Mouse (Mus musculus): ENCODE data around the gene Map3k12.

The Map3k12 gene

GRCm38 (mm10) chr15:102505073-102505769, 11.6 kb downstream of the Map3k12 start:
- H3K4me1 ChIP-seq (replicated peaks; ENCODE audit: low read depth, low read length): peaks cover 90% of the 10 kb centered on the region
- TF ChIP-seq CTCF (conservative IDR thresholded peaks at IDR 0.05; ENCODE audit: low read length): no peak
- no peak for TF ChIP-seq NANOG (IDR thresholded peaks at IDR 0.05; ENCODE audit: borderline replicate concordance, low read length)
- no peak for TF ChIP-seq POU5F1 (IDR thresholded peaks at IDR 0.05; ENCODE audit: borderline replicate concordance, low read length)
- no peaks in the 10 kb centered on the region for H3K27me3 ChIP-seq (ENCODE audit: insufficient read depth, low read length)
- no peaks in the 10 kb centered on the region for H3K9me3 ChIP-seq (ENCODE audit: low read length)
- no peak overlapping the region for H3K4me3 ChIP-seq (replicated peaks; ENCODE audit: low read length)
- peaks cover 86% of the 10 kb centered on the region for H3K36me3 ChIP-seq (ENCODE audit: insufficient read depth, low read length)

- H3K4me3 ChIP-seq (replicated peaks; ENCODE audit: low read length): no peak overlapping the region
- TF ChIP-seq POU5F1 (IDR thresholded peaks at IDR 0.05; ENCODE audit: borderline replicate concordance, low read length) (no peak), NANOG (IDR thresholded peaks at IDR 0.05; ENCODE audit: borderline replicate concordance, low read length) (no peak), CTCF (conservative IDR thresholded peaks at IDR 0.05; ENCODE audit: low read length) (no peak)
Measured at GRCm38 (mm10) chr15:102503924-102504782, 12.7 kb downstream of the Map3k12 start.

GRCm38 (mm10) chr15:102503447-102503846, 13.4 kb downstream of the Map3k12 start, which contains the start of gene Gm10337:
Gm10337 (plus strand) TSS chr15:102503722.
- peaks cover 97% of the 10 kb centered on the region for H3K36me3 ChIP-seq (ENCODE audit: insufficient read depth, low read length)
- no peak for TF ChIP-seq CTCF (conservative IDR thresholded peaks at IDR 0.05; ENCODE audit: low read length)

More at GRCm38 (mm10) chr15:102503924-102504782, 12.7 kb downstream of the Map3k12 start:
- Histone ChIP-seq H3K36me3 (ENCODE audit: insufficient read depth, low read length) (peaks cover 97% of the 10 kb centered on the region), H3K4me1 (replicated peaks; ENCODE audit: low read depth, low read length) (peaks cover 85% of the 10 kb centered on the region), H3K9me3 (ENCODE audit: low read length) (no peaks in the 10 kb centered on the region), H3K27me3 (ENCODE audit: insufficient read depth, low read length) (no peaks in the 10 kb centered on the region)

GRCm38 (mm10) chr15:102502254-102502840, 14.5 kb downstream of the Map3k12 start:
- Histone ChIP-seq H3K4me1 (replicated peaks; ENCODE audit: low read depth, low read length) (peaks cover 77% of the 10 kb centered on the region), H3K27me3 (ENCODE audit: insufficient read depth, low read length) (no peaks in the 10 kb centered on the region), H3K36me3 (ENCODE audit: insufficient read depth, low read length) (peaks cover 98% of the 10 kb centered on the region), H3K9me3 (ENCODE audit: low read length) (no peaks in the 10 kb centered on the region), H3K4me3 (replicated peaks; ENCODE audit: low read length) (no peak overlapping the region)
- TF ChIP-seq POU5F1 (IDR thresholded peaks at IDR 0.05; ENCODE audit: borderline replicate concordance, low read length) (no peak), CTCF (conservative IDR thresholded peaks at IDR 0.05; ENCODE audit: low read length) (no peak), NANOG (IDR thresholded peaks at IDR 0.05; ENCODE audit: borderline replicate concordance, low read length) (no peak)

More at GRCm38 (mm10) chr15:102503447-102503846, 13.4 kb downstream of the Map3k12 start, which contains the start of gene Gm10337:
- Histone ChIP-seq H3K4me1 (replicated peaks; ENCODE audit: low read depth, low read length) (peaks cover 81% of the 10 kb centered on the region), H3K4me3 (replicated peaks; ENCODE audit: low read length) (no peak within 1 kb of the TSS), H3K27me3 (ENCODE audit: insufficient read depth, low read length) (no peaks in the 10 kb centered on the region), H3K9me3 (ENCODE audit: low read length) (no peaks in the 10 kb centered on the region)

- H3K4me1 ChIP-seq (replicated peaks; ENCODE audit: low read depth, low read length): peaks cover 70% of the 10 kb centered on the region
- TF ChIP-seq NANOG (IDR thresholded peaks at IDR 0.05; ENCODE audit: borderline replicate concordance, low read length): no peak
- H3K27me3 ChIP-seq (ENCODE audit: insufficient read depth, low read length): no peaks in the 10 kb centered on the region
- H3K9me3 ChIP-seq (ENCODE audit: low read length): no peaks in the 10 kb centered on the region
- H3K36me3 ChIP-seq (ENCODE audit: insufficient read depth, low read length): peaks cover 100% of the 10 kb centered on the region
- no peak overlapping the region for H3K4me3 ChIP-seq (replicated peaks; ENCODE audit: low read length)
Measured at GRCm38 (mm10) chr15:102501084-102501814, 15.6 kb downstream of the Map3k12 start.

- Histone ChIP-seq H3K4me3 (replicated peaks; ENCODE audit: low read length) (no peak overlapping the region), H3K36me3 (ENCODE audit: insufficient read depth, low read length) (peaks cover 100% of the 10 kb centered on the region), H3K27me3 (ENCODE audit: insufficient read depth, low read length) (no peaks in the 10 kb centered on the region), H3K9me3 (ENCODE audit: low read length) (no peaks in the 10 kb centered on the region), H3K4me1 (replicated peaks; ENCODE audit: low read depth, low read length) (peaks cover 63% of the 10 kb centered on the region)
- TF ChIP-seq POU5F1 (IDR thresholded peaks at IDR 0.05; ENCODE audit: borderline replicate concordance, low read length): no peak
- no peak for TF ChIP-seq CTCF (conservative IDR thresholded peaks at IDR 0.05; ENCODE audit: low read length)
- no peak for TF ChIP-seq NANOG (IDR thresholded peaks at IDR 0.05; ENCODE audit: borderline replicate concordance, low read length)
Measured at GRCm38 (mm10) chr15:102500479-102500878, 16.4 kb downstream of the Map3k12 start.

- no peak overlapping the region for H3K4me3 ChIP-seq (replicated peaks; ENCODE audit: low read length)
- peaks cover 57% of the 10 kb centered on the region for H3K4me1 ChIP-seq (replicated peaks; ENCODE audit: low read depth, low read length)
- TF ChIP-seq POU5F1 (IDR thresholded peaks at IDR 0.05; ENCODE audit: borderline replicate concordance, low read length) (no peak), NANOG (IDR thresholded peaks at IDR 0.05; ENCODE audit: borderline replicate concordance, low read length) (no peak), CTCF (conservative IDR thresholded peaks at IDR 0.05; ENCODE audit: low read length) (no peak)
- no peaks in the 10 kb centered on the region for H3K9me3 ChIP-seq (ENCODE audit: low read length)
- H3K36me3 ChIP-seq (ENCODE audit: insufficient read depth, low read length): peaks cover 100% of the 10 kb centered on the region
- no peaks in the 10 kb centered on the region for H3K27me3 ChIP-seq (ENCODE audit: insufficient read depth, low read length)
Measured at GRCm38 (mm10) chr15:102499851-102500250, 17.0 kb downstream of the Map3k12 start.

GRCm38 (mm10) chr15:102499370-102499769, 17.5 kb downstream of the Map3k12 start:
- Histone ChIP-seq H3K4me3 (replicated peaks; ENCODE audit: low read length) (no peak overlapping the region), H3K36me3 (ENCODE audit: insufficient read depth, low read length) (peaks cover 100% of the 10 kb centered on the region), H3K27me3 (ENCODE audit: insufficient read depth, low read length) (no peaks in the 10 kb centered on the region), H3K9me3 (ENCODE audit: low read length) (no peaks in the 10 kb centered on the region), H3K4me1 (replicated peaks; ENCODE audit: low read depth, low read length) (peaks cover 57% of the 10 kb centered on the region)
- TF ChIP-seq POU5F1 (IDR thresholded peaks at IDR 0.05; ENCODE audit: borderline replicate concordance, low read length) (no peak), NANOG (IDR thresholded peaks at IDR 0.05; ENCODE audit: borderline replicate concordance, low read length) (no peak), CTCF (conservative IDR thresholded peaks at IDR 0.05; ENCODE audit: low read length) (no peak)

All from E14TG2a.4 (cell line).